Mouse (Mus musculus) heart, embryonic 16.5 days (tissue): Measurements from ENCODE around the gene Actr8. TPM values are rescaled to one million over a fixed set of nuclear protein-coding genes. Genes with fewer than 3 reads are reported as not detected.

Source experiments
- ATAC-seq: fragments of 200-750 bp; cut with Nextera tagmentation; replicated peaks from 2 replicates; pipeline ENCODE4 v1.8.0; 2017; ENCODE audit warnings: moderate number of reproducible peaks; ENCODE audit not compliant: insufficient read depth, low FRiP score; ENCODE audit errors: extremely low read depth
- H3K27ac ChIP-seq: fragments of 300-500 bp; sonication (generic); 2 replicates; pipeline ENCODE4 v1.5.1; 2014; ENCODE audit warnings: mild to moderate bottlenecking, low read length, control low read depth, moderate library complexity
- H3K27me3 ChIP-seq: fragments of 300-500 bp; sonication (generic); 2 replicates; pipeline ENCODE4 v1.6.1; 2014; ENCODE audit warnings: low read length, mixed read lengths; ENCODE audit not compliant: control insufficient read depth, insufficient read depth
- H3K36me3 ChIP-seq: fragments of 300-500 bp; sonication (generic); 2 replicates; pipeline ENCODE4 v1.6.1; 2014; ENCODE audit not compliant: control insufficient read depth, insufficient read depth
- H3K4me1 ChIP-seq: fragments of 300-500 bp; sonication (generic); 2 replicates; pipeline ENCODE4 v1.6.1; 2014; ENCODE audit warnings: low read length, mixed read lengths; ENCODE audit not compliant: control insufficient read depth, insufficient read depth
- H3K4me2 ChIP-seq: fragments of 300-500 bp; sonication (generic); 2 replicates; pipeline ENCODE4 v1.6.1; 2014; ENCODE audit warnings: low read depth, mild to moderate bottlenecking, control low read depth, low read length
- H3K4me3 ChIP-seq: fragments of 300-500 bp; sonication (generic); 2 replicates; pipeline ENCODE4 v1.5.1; 2014; ENCODE audit warnings: mild to moderate bottlenecking, control low read depth, low read length
- H3K9ac ChIP-seq: fragments of 300-500 bp; sonication (generic); 2 replicates; pipeline ENCODE4 v1.6.1; 2014; ENCODE audit warnings: low read length, control low read depth
- H3K9me3 ChIP-seq: fragments of 300-500 bp; sonication (generic); replicated peaks from 2 replicates; pipeline ENCODE4 v1.6.1; 2016; ENCODE audit warnings: low read length; ENCODE audit not compliant: control insufficient read depth
- WGBS: fragments of 180-500 bp; shearing (Covaris S2); extraction: QIAGEN DNeasy Blood & Tissue Kit; methylation state at CpG from one replicate; pipeline ENCODE4 v1.1.7; 2014; 5-methylcytosine and 5-hydroxymethylcytosine counted together
- polyA plus RNA-seq: library from polyadenylated mRNA; unstranded; fragments of >200 nt; fragmentation: Nextera tagmentation; extraction: Ambion mirVana; gene quantifications from 2 replicates; pipeline ENCODE4 v1.2.1, GENCODE M21; 2015

The Actr8 gene
- polyA plus RNA-seq, result 54.2 and 57.3 TPM in 2 replicates

DNA sequence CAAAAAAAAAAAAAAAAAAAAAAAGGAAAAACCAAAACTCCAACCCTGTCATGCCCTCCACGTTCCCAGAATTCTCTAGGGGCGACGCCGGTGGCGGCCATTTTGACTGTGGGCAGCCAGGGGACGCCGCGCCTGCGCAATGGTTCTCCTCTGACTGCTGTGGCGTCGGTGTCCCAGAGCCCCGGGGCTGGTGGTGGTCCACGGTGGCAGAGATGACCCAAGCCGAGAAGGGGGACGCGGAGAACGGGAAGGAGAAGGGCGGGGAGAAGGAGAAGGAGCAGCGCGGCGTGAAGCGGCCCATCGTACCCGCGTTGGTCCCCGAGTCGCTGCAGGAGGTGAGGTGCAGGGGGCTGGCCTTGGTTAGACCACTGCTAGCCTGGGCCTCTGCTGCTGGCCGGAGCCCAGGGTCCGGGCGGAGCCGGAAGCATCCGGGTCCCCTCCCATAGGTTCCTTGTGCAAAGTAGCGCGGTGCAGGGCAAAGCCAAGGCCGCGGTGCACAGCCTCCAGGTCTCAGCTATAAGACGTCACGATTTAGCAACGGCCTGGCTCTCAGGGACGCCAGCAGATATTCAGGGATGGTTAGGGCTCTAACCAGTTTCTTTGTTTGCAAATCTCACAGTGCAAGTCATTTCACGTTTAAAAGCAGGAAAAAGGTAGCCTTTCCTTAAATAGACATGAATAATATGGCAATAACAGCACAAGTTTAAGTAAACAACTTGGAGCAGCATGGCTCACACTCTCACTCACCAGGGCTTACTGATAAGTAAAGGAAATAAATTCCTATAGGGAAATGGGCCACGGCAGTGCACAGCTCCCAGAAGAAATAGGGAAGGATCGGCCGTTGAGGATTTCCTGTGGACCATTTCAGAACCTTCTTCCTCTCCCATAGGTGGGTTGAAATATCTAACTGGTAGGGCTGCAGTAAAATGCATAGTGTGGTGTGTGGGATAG, at the start of gene Actr8:
Gene Actr8 (plus strand): TSS at position 84 of the 951 bp plus-strand sequence.
- peaks cover 41% of the 10 kb centered on the region for H3K36me3 ChIP-seq
- H3K27me3 ChIP-seq, result no peaks in the 10 kb centered on the region
- H3K4me2 ChIP-seq, result peak within 1 kb of the TSS; percentile 71
- under 1% methylated on average over 43 of the region's 44 CpGs for WGBS
- peak within 1 kb of the TSS; percentile 97 for H3K9ac ChIP-seq
- peak; percentile 95 for ATAC-seq
- peak within 1 kb of the TSS; percentile 94 for H3K4me3 ChIP-seq
- H3K27ac ChIP-seq, result peak within 1 kb of the TSS; percentile 95
- H3K9me3 ChIP-seq, result peaks cover 8% of the 10 kb centered on the region
- H3K4me1 ChIP-seq, result peaks cover 8% of the 10 kb centered on the region

DNA sequence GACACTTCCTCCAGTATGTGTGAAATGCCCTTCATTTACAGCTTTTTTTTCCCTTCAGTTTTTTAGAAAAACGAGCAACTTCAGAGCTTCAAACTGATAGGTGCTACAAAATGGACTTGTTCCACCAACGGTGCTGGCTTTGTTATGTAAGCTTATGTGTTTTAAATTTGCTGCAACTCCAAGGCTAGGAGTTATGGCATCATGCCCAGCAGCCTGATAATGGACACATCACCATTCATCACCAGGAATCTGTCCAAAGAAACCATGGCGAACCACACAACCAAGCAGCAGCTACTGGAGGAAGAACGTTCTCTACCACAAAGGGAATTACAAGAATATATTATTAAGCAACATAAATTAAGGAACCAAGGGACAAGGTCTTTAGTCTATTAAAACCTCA, 49.2 kb upstream of the Actr8 start:
- no peaks in the 10 kb centered on the region for H3K27me3 ChIP-seq
- H3K27ac ChIP-seq, result no peak overlapping the region
- ATAC-seq, result no peak
- WGBS, result 47% methylated on average over 4 of the region's 4 CpGs
- H3K9me3 ChIP-seq, result peaks cover 4% of the 10 kb centered on the region
- no peak overlapping the region for H3K9ac ChIP-seq
- H3K4me1 ChIP-seq, result no peaks in the 10 kb centered on the region
- H3K36me3 ChIP-seq, result no peaks in the 10 kb centered on the region
- H3K4me3 ChIP-seq, result no peak overlapping the region
- H3K4me2 ChIP-seq, result no peak overlapping the region

DNA sequence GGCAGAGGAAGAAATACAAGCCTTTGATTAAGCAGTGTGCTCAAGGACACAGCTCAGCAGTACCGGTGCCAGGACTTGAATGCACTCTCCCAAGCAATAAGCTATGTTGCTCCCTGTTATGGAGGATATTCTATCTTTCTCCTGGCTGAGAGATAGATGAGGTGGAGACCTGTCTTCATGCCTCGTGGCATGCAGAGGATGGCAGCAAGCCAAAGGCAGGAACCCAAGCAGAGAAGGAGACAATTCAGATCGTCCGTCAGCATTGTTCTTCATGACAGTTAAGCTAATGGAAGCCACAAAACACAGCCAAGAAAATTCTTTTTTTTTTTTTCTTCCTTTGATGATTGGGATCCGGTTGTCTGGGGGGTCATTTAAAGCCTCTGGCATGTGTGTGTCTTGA, 42.6 kb upstream of the Actr8 start:
- Histone ChIP-seq H3K4me1 (peaks cover 3% of the 10 kb centered on the region; the same call in 1 of the 2 replicates), H3K4me3 (no peak overlapping the region), H3K4me2 (no peak overlapping the region), H3K27ac (no peak overlapping the region), H3K9ac (no peak overlapping the region), H3K9me3 (no peaks in the 10 kb centered on the region), H3K36me3 (no peaks in the 10 kb centered on the region), H3K27me3 (peaks cover 4% of the 10 kb centered on the region; the same call in 1 of the 2 replicates)
- ATAC-seq, result no peak
- WGBS, result 61% methylated on average over 5 of the region's 5 CpGs

DNA sequence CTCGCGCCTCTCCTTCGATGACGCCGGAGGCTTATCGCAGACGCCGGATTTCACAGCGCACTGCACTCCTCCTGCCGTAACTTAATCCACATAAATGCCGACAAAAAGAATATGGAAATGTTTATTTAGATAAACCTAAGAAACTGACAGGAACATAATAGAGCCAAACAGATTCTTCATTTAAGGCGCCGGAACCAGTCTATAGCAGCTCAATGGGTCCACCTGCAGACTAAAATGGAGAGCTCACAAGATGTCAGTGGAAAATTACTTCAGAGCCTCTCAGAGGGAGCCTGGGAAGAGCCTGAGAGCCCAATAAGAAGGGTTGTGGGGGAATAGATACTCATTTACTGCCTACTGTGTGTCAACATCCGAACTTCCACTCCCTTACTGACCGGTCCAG, 40.7 kb upstream of the Actr8 start:
- Histone ChIP-seq H3K27ac (no peak overlapping the region), H3K27me3 (peaks cover 4% of the 10 kb centered on the region; the same call in 1 of the 2 replicates), H3K9ac (no peak overlapping the region), H3K4me1 (peaks cover 3% of the 10 kb centered on the region; the same call in 1 of the 2 replicates), H3K4me3 (no peak overlapping the region), H3K9me3 (no peaks in the 10 kb centered on the region), H3K4me2 (no peak overlapping the region), H3K36me3 (no peaks in the 10 kb centered on the region)
- WGBS, result 81% methylated on average over 15 of the region's 15 CpGs
- ATAC-seq, result no peak

DNA sequence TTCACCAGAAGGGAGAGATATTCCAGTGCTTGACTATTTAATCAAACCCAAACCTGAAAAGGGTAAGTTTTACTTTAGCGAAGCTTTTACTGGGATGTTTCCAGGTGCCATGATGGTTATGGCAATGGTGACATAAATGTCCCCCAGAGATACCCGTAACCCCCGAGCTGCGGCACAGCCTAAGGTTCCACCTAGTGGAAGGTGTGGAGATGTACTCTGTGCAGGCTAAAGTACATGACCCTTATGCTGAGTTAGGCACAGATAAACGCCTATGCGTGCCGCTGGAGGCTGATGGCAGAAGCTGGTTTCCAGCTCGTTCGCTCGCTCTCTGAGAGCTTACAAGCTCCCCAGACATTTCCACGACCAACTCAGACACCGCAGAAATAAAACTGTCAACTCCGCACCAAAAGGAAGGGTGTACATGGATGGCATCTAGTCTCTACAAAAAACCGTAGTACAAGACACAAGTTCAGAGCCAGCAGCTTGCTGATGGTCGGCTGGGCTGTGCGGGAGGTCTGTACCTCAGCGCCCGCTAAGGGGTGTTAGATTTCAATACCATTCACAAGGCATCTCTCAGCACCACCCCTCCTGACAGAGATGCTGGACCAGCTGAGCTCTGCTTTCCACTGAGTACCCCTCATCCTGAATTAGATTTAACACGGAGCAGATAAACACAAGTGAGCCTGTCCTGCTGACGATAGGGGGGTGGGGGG, 38.4 kb upstream of the Actr8 start:
- H3K4me1 ChIP-seq, result peaks cover 3% of the 10 kb centered on the region; the same call in 1 of the 2 replicates
- no peaks in the 10 kb centered on the region for H3K36me3 ChIP-seq
- H3K9me3 ChIP-seq, result no peaks in the 10 kb centered on the region
- no peak overlapping the region for H3K27ac ChIP-seq
- H3K27me3 ChIP-seq, result peaks cover 4% of the 10 kb centered on the region; the same call in 1 of the 2 replicates
- whole genome bisulfite sequencing, result 35% methylated on average over 20 of the region's 20 CpGs
- ATAC-seq, result no peak
- H3K4me2 ChIP-seq, result no peak overlapping the region
- H3K9ac ChIP-seq, result no peak overlapping the region
- H3K4me3 ChIP-seq, result no peak overlapping the region

DNA sequence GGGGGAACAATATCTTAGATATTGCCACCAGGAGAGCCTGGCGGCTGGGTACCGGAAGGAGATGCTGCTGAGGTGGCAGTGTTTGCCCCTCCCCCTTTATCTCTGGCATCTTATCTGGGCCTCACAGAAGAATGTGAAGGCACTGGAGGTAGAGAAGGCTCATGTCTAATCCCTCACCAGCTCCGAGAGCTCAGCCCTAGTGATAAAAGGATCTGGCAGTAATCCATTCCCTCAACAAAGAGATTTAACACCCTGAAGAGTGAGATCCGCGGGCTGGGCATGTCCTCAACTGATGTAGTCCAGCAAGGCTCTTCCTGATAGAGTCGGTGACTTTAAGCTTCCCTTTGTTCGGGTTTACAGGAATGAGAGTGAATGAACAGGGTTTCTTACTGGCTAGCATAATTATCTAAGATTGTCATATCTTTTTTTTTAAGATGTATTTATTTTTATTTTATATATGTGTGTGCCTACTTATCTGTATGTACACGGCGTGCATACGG, 37.8 kb upstream of the Actr8 start:
- no peak overlapping the region for H3K9ac ChIP-seq
- no peak for ATAC-seq
- peaks cover 3% of the 10 kb centered on the region; the same call in 1 of the 2 replicates for H3K4me1 ChIP-seq
- WGBS, result 6% methylated on average over 10 of the region's 10 CpGs
- H3K36me3 ChIP-seq, result no peaks in the 10 kb centered on the region
- H3K4me2 ChIP-seq, result no peak overlapping the region
- no peak overlapping the region for H3K4me3 ChIP-seq
- H3K27me3 ChIP-seq, result peaks cover 4% of the 10 kb centered on the region; the same call in 1 of the 2 replicates
- no peaks in the 10 kb centered on the region for H3K9me3 ChIP-seq
- H3K27ac ChIP-seq, result no peak overlapping the region

DNA sequence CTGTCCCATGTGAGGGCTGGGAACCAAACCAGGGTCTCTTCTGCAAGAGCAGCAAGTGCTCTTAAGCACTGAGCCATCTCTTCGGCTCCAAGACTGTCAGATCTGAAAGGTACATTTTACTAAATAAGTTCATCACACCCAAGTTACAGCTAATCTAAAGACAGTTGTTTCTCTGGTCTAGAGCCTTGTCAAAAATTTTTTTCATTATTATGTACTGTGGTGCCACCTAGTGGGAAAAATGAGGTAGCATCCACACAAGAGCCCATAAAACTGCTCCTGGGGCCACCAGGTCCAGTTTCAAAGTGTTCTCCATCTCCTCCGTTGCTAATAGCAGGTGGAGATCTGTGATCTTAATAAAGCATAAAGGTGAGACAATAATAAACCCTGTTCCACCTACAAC, 37.3 kb upstream of the Actr8 start:
- peaks cover 3% of the 10 kb centered on the region; the same call in 1 of the 2 replicates for H3K4me1 ChIP-seq
- 16% methylated on average over 2 of the region's 2 CpGs for WGBS
- H3K4me2 ChIP-seq, result no peak overlapping the region
- no peak overlapping the region for H3K4me3 ChIP-seq
- no peaks in the 10 kb centered on the region for H3K36me3 ChIP-seq
- H3K9ac ChIP-seq, result no peak overlapping the region
- peaks cover 4% of the 10 kb centered on the region; the same call in 1 of the 2 replicates for H3K27me3 ChIP-seq
- no peaks in the 10 kb centered on the region for H3K9me3 ChIP-seq
- ATAC-seq, result no peak
- H3K27ac ChIP-seq, result no peak overlapping the region

DNA sequence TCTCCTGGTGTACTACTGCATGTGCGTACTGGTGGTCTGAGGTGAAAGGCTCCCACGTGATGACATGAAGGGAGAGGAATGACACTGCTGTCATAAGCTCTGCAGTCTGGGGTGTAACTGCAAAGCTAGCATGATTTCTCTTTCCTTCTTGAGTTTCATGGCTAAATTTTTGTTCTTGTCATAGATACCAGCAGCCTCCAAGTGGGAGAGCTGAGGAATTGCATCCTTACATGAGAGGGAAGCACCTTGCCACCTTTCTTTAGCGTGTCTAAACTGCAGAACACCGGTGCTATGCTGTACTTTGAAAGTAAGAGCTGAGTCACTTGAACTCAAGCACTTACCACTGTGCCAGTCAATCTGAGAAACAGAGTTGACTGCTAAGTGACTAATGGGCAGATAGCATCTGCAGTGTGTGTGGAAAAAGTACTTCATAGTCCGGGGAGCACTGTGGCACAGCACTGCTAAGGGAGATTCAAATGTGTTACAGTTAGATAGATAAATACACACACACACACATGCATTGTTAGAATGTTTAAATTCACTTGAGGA, 31.3 kb upstream of the Actr8 start:
- no peak overlapping the region for H3K4me3 ChIP-seq
- H3K9ac ChIP-seq, result no peak overlapping the region
- no peak overlapping the region for H3K27ac ChIP-seq
- 52% methylated on average over 5 of the region's 5 CpGs for WGBS
- no peak for ATAC-seq
- H3K4me1 ChIP-seq, result no peaks in the 10 kb centered on the region
- 0 out of 2 replicates have a peak, but pooled peaks cover 3% of the 10 kb centered on the region for H3K9me3 ChIP-seq
- H3K4me2 ChIP-seq, result no peak overlapping the region
- no peaks in the 10 kb centered on the region for H3K36me3 ChIP-seq
- H3K27me3 ChIP-seq, result no peaks in the 10 kb centered on the region; the same call in 1 of the 2 replicates
